Mouse (Mus musculus) right cerebral cortex, adult 2 months (tissue): ENCODE data around the gene Pabpc4.
"Not testable (repeated sequence)": the region's sequence is repeated elsewhere in the genome, so short reads cannot be mapped to it uniquely, and the experiment has no call there.

Source experiments
- DNase-seq, 2 experiments: peaks; one replicate each; pipeline ENCODE4 v3.0.0; 2021 to 2022; ENCODE audit warnings: low spot score in 2 of 2

Pabpc4 gene

GRCm38 (mm10) chr4:123297195-123297960, 35.2 kb downstream of the Pabpc4 start:
- no peak for DNase-seq

GRCm38 (mm10) chr4:123298226-123298625, 36.1 kb downstream of the Pabpc4 start:
- DNase-seq = no peak

GRCm38 (mm10) chr4:123298980-123299670, 37.0 kb downstream of the Pabpc4 start:
- DNase-seq = no peak

GRCm38 (mm10) chr4:123305789-123306188, 43.6 kb downstream of the Pabpc4 start:
- DNase-seq = peak in 1 of 2 experiments; percentile 36

GRCm38 (mm10) chr4:123306999-123307398, 44.8 kb downstream of the Pabpc4 start:
- DNase-seq = peak; percentile 42 to 50

- no peak for DNase-seq
These were observed 46.1 kb downstream of the Pabpc4 start for GRCm38 (mm10) chr4:123308292-123308691.

- no peak for DNase-seq
These were observed 49.7 kb downstream of the Pabpc4 start for GRCm38 (mm10) chr4:123311845-123312244.

- no peak for DNase-seq
These were observed 50.9 kb downstream of the Pabpc4 start for GRCm38 (mm10) chr4:123313010-123313409.

GRCm38 (mm10) chr4:123314497-123314896, 52.3 kb downstream of the Pabpc4 start:
- no peak for DNase-seq

GRCm38 (mm10) chr4:123322910-123323309, 60.8 kb downstream of the Pabpc4 start:
- DNase-seq = peak; percentile 26 to 42

GRCm38 (mm10) chr4:123323534-123323933, 61.4 kb downstream of the Pabpc4 start, which contains the start of gene Oxct2a:
Oxct2a (minus strand) TSS chr4:123323634.
- DNase-seq = no peak

- no peak for DNase-seq
These were observed 63.9 kb downstream of the Pabpc4 start for GRCm38 (mm10) chr4:123326087-123326486.

- no peak for DNase-seq
These were observed 65.5 kb downstream of the Pabpc4 start for GRCm38 (mm10) chr4:123327630-123328029.

GRCm38 (mm10) chr4:123328946-123329345, 66.8 kb downstream of the Pabpc4 start:
- no peak for DNase-seq

- DNase-seq = no peak
These were observed 69.2 kb downstream of the Pabpc4 start for GRCm38 (mm10) chr4:123331326-123331725.

- not testable (repeated sequence) for DNase-seq
These were observed 69.8 kb downstream of the Pabpc4 start for GRCm38 (mm10) chr4:123331961-123332360.

GRCm38 (mm10) chr4:123333151-123333550, 71.0 kb downstream of the Pabpc4 start:
- no peak for DNase-seq

GRCm38 (mm10) chr4:123334177-123334576, 72.0 kb downstream of the Pabpc4 start:
- no peak for DNase-seq

- not testable (repeated sequence) for DNase-seq
These were observed 73.1 kb downstream of the Pabpc4 start for GRCm38 (mm10) chr4:123335244-123335643.

- no peak for DNase-seq
These were observed 73.8 kb downstream of the Pabpc4 start for GRCm38 (mm10) chr4:123335796-123336585.

GRCm38 (mm10) chr4:123337693-123338092, 75.5 kb downstream of the Pabpc4 start:
- DNase-seq = no peak

GRCm38 (mm10) chr4:123340232-123340631, 78.1 kb downstream of the Pabpc4 start:
- no peak for DNase-seq
